Mouse (Mus musculus) 3134 (cell line): ENCODE data around the gene Sars2.
A peak's percentile ranks its signal among the peaks of the same experiment; 100 is the strongest.

ENCODE experiments used
- DNase-seq: peaks from one replicate; pipeline ENCODE4 v3.0.0-alpha.2; 2011; ENCODE audit warnings: low spot score; ENCODE audit not compliant: insufficient read length; ENCODE audit errors: extremely low read depth

The Sars2 gene

GRCm38 (mm10) chr7:28724613-28725012, 17.2 kb upstream of the Sars2 start:
- no peak for DNase-seq

GRCm38 (mm10) chr7:28726600-28726999, 15.2 kb upstream of the Sars2 start:
- DNase-seq, result peak; percentile 72

GRCm38 (mm10) chr7:28727649-28728340, 14.0 kb upstream of the Sars2 start:
- peak; percentile 35 for DNase-seq

- DNase-seq, result no peak
Observed at GRCm38 (mm10) chr7:28732341-28733142, 9.2 kb upstream of the Sars2 start.

GRCm38 (mm10) chr7:28733211-28733610, 8.6 kb upstream of the Sars2 start:
- no peak for DNase-seq

GRCm38 (mm10) chr7:28735701-28736100, 6.1 kb upstream of the Sars2 start:
- no peak for DNase-seq

GRCm38 (mm10) chr7:28739829-28740228, 2.0 kb upstream of the Sars2 start:
- no peak for DNase-seq

- DNase-seq, result no peak
Observed at GRCm38 (mm10) chr7:28740949-28741348, 843 bp upstream of the Sars2 start.

- no peak for DNase-seq
Observed at GRCm38 (mm10) chr7:28741368-28741708, 454 bp upstream of the Sars2 start.

- no peak for DNase-seq
Observed at GRCm38 (mm10) chr7:28749935-28750334, 8.1 kb downstream of the Sars2 start.

GRCm38 (mm10) chr7:28756079-28756478, 14.3 kb downstream of the Sars2 start, which contains the start of gene Ccer2:
Gene Ccer2 (plus strand): TSS chr7:28756174.
- DNase-seq, result no peak

- DNase-seq, result no peak
Observed at GRCm38 (mm10) chr7:28758623-28759022, 16.8 kb downstream of the Sars2 start.

GRCm38 (mm10) chr7:28761907-28762306, 20.1 kb downstream of the Sars2 start:
- DNase-seq, result no peak

- DNase-seq, result no peak
Observed at GRCm38 (mm10) chr7:28765211-28765610, 23.4 kb downstream of the Sars2 start.

GRCm38 (mm10) chr7:28766173-28766879, 24.5 kb downstream of the Sars2 start, which contains the start of gene Sirt2:
Gene Sirt2 (plus strand): TSS chr7:28766735.
- peak; percentile 90 for DNase-seq

- DNase-seq, result no peak
Observed at GRCm38 (mm10) chr7:28766910-28767309, 25.1 kb downstream of the Sars2 start.

GRCm38 (mm10) chr7:28767462-28767965, 25.7 kb downstream of the Sars2 start, which contains the start of gene Nfkbib:
Gene Nfkbib (minus strand): TSS chr7:28767512.
- no peak for DNase-seq

GRCm38 (mm10) chr7:28769414-28769958, 27.7 kb downstream of the Sars2 start:
- DNase-seq, result no peak

- DNase-seq, result no peak
Observed at GRCm38 (mm10) chr7:28770309-28770708, 28.5 kb downstream of the Sars2 start.

GRCm38 (mm10) chr7:28771867-28772266, 30.1 kb downstream of the Sars2 start:
- DNase-seq, result no peak

GRCm38 (mm10) chr7:28773163-28773562, 31.4 kb downstream of the Sars2 start:
- no peak for DNase-seq
